Mouse (Mus musculus): ENCODE results near the gene Acot2. TPM values are rescaled to one million over a fixed set of nuclear protein-coding genes. Genes with fewer than 3 reads are reported as not detected.
"Not testable (repeated sequence)": the region's sequence is repeated elsewhere in the genome, so short reads cannot be mapped to it uniquely, and the experiment has no call there.

The Acot2 gene
- total RNA-seq, 2 experiments from 2014 or later: 10.7 TPM

GRCm38 (mm10) chr12:83988483-83988882, 822 bp downstream of the Acot2 start:
- intact Hi-C loops (cut with DNase I): loop anchor here (5.0 kb wide), 1 partner anchor 44 kb away; no protein-coding TSS in a partner anchor
- no peak for DNase-seq (ENCODE audit: low spot score in 2 of 2)

GRCm38 (mm10) chr12:83989378-83989777, 1.7 kb downstream of the Acot2 start:
- DNase-seq (ENCODE audit: low spot score in 2 of 2): no peak
- intact Hi-C loops (cut with DNase I): loop anchor here (5.0 kb wide), 1 partner anchor 43 kb away; no protein-coding TSS in a partner anchor

GRCm38 (mm10) chr12:83997221-83997620, 9.6 kb downstream of the Acot2 start:
- intact Hi-C loops (cut with DNase I): no loop called here
- DNase-seq (ENCODE audit: low spot score in 2 of 2): no peak

- intact Hi-C loops (cut with DNase I): no loop called here
- DNase-seq (ENCODE audit: low spot score in 2 of 2): no peak
Observed at GRCm38 (mm10) chr12:83998341-83999107, 10.9 kb downstream of the Acot2 start.

GRCm38 (mm10) chr12:83999237-83999636, 11.6 kb downstream of the Acot2 start:
- DNase-seq (ENCODE audit: low spot score in 2 of 2); intact Hi-C loops (cut with DNase I): not testable (repeated sequence)

GRCm38 (mm10) chr12:84000418-84000817, 12.8 kb downstream of the Acot2 start:
- no peak for DNase-seq (ENCODE audit: low spot score in 2 of 2)
- intact Hi-C loops (cut with DNase I): no loop called here

GRCm38 (mm10) chr12:84003866-84004265, 16.2 kb downstream of the Acot2 start:
- intact Hi-C loops (cut with DNase I): no loop called here
- no peak for DNase-seq (ENCODE audit: low spot score in 2 of 2)

- intact Hi-C loops (cut with DNase I): no loop called here
- DNase-seq (ENCODE audit: low spot score in 2 of 2): no peak
Observed at GRCm38 (mm10) chr12:84008251-84008650, 20.6 kb downstream of the Acot2 start.

- DNase-seq (ENCODE audit: low spot score in 2 of 2): no peak
- intact Hi-C loops (cut with DNase I): no loop called here
Observed at GRCm38 (mm10) chr12:84008729-84009128, 21.1 kb downstream of the Acot2 start.

- peak; percentile 48 to 53 for DNase-seq (ENCODE audit: low spot score in 2 of 2)
Observed at GRCm38 (mm10) chr12:84009171-84009965, 21.7 kb downstream of the Acot2 start, which contains the start of gene Acot1. TSS of gene Acot1 (plus strand) at chr12:84009490.

GRCm38 (mm10) chr12:84010201-84010600, 22.5 kb downstream of the Acot2 start:
- intact Hi-C loops (cut with DNase I): no loop called here
- DNase-seq (ENCODE audit: low spot score in 2 of 2): no peak

More at GRCm38 (mm10) chr12:84009171-84009965, 21.7 kb downstream of the Acot2 start, which contains the start of gene Acot1:
- intact Hi-C loops (cut with DNase I): not testable (repeated sequence)

- peak; percentile 46 to 53 for DNase-seq (ENCODE audit: low spot score in 2 of 2)
- intact Hi-C loops (cut with DNase I): no loop called here
Observed at GRCm38 (mm10) chr12:84011251-84012040, 23.8 kb downstream of the Acot2 start.

GRCm38 (mm10) chr12:84013130-84013529, 25.5 kb downstream of the Acot2 start:
- no peak for DNase-seq (ENCODE audit: low spot score in 2 of 2)
- intact Hi-C loops (cut with DNase I): no loop called here

GRCm38 (mm10) chr12:84013701-84014100, 26.0 kb downstream of the Acot2 start:
- DNase-seq (ENCODE audit: low spot score in 2 of 2): peak in 1 of 2 experiments; percentile 24
- intact Hi-C loops (cut with DNase I): no loop called here

GRCm38 (mm10) chr12:84020528-84020927, 32.9 kb downstream of the Acot2 start:
- intact Hi-C loops (cut with DNase I); DNase-seq (ENCODE audit: low spot score in 2 of 2): not testable (repeated sequence)

GRCm38 (mm10) chr12:84022266-84022665, 34.6 kb downstream of the Acot2 start:
- intact Hi-C loops (cut with DNase I); DNase-seq (ENCODE audit: low spot score in 2 of 2): not testable (repeated sequence)

GRCm38 (mm10) chr12:84023052-84023745, 35.5 kb downstream of the Acot2 start:
- intact Hi-C loops (cut with DNase I): no loop called here
- DNase-seq (ENCODE audit: low spot score in 2 of 2): no peak

GRCm38 (mm10) chr12:84025888-84026287, 38.2 kb downstream of the Acot2 start:
- intact Hi-C loops (cut with DNase I): no loop called here
- DNase-seq (ENCODE audit: low spot score in 2 of 2): no peak

GRCm38 (mm10) chr12:84028328-84028727, 40.7 kb downstream of the Acot2 start:
- intact Hi-C loops (cut with DNase I); DNase-seq (ENCODE audit: low spot score in 2 of 2): not testable (repeated sequence)

Data from left cerebral cortex, postnatal 36 days (tissue).